Comparison of ENCODE assay signal across 23 mouse cellular contexts in genomic region chr12:71044488-71044887, GRCm38 (mm10). TPM values are rescaled to one million over a fixed set of nuclear protein-coding genes. Genes with fewer than 3 reads are reported as not detected.
A peak's percentile ranks its signal among the peaks of the same experiment; 100 is the strongest.
DNase-seq lines count a peak whose midpoint lies in the region; ATAC-seq and TF ChIP-seq lines count a peak whose summit lies in the region.
"Had no signal": no experiment of that assay in that cellular context is flagged by ENCODE, and none has a peak within 500 bp of the region (broad histone marks: within the 10 kb centered on the region; RNA-seq: fewer than 3 reads in every experiment).

No protein-coding gene starts in this region.

- TF ChIP-seq POLR2A in liver, adult 2 months (IDR thresholded peaks at IDR 0.05; ENCODE audit: extremely low read depth, insufficient read depth, low read length): no peak

- peaks cover 18% of the 10 kb centered on the region for H3K4me1 ChIP-seq in liver, adult 2 months (ENCODE audit: control insufficient read depth, insufficient read depth, low read length)
- H3K4me1 ChIP-seq in liver, embryonic 12.5 days: 0 out of 2 replicates have a peak, but pooled peaks cover 3% of the 10 kb centered on the region
- H3K4me1 ChIP-seq in kidney, postnatal 0 days (replicated peaks; ENCODE audit: insufficient read depth, low read length): no peaks in the 10 kb centered on the region

- H3K27ac ChIP-seq in liver, adult 2 months (replicated peaks; ENCODE audit: insufficient read depth, low read depth, low read length): peak overlapping the region; percentile 87
- H3K27ac ChIP-seq in liver, embryonic 12.5 days: no peak overlapping the region
- H3K27ac ChIP-seq in kidney, postnatal 0 days: no peak overlapping the region
- H3K27ac ChIP-seq: embryonic facial prominence, embryonic 13.5 days; forebrain, embryonic 12.5 days; hindbrain, embryonic 12.5 days had no signal

- H3K9ac ChIP-seq in liver, adult 2 months (ENCODE audit: low read depth, low read length): peak overlapping the region; percentile 18; the same call in 1 of the 2 replicates
- no peak overlapping the region for H3K9ac ChIP-seq in liver, embryonic 12.5 days
- no peak overlapping the region for H3K9ac ChIP-seq in kidney, postnatal 0 days (ENCODE audit: low read depth, low read length)
- H3K9ac ChIP-seq: embryonic facial prominence, embryonic 13.5 days; forebrain, embryonic 12.5 days; hindbrain, embryonic 12.5 days had no signal

- 26% methylated on average over 2 of the region's 2 CpGs for WGBS in liver, adult 2 months
- 79% methylated on average over 2 of the region's 2 CpGs for WGBS in liver, embryonic 12.5 days (ENCODE audit: insufficient replicate concordance)
- 61% methylated on average over 2 of the region's 2 CpGs for WGBS in kidney, postnatal 0 days

- H3K4me3 ChIP-seq in liver, adult 2 months (ENCODE audit: insufficient read depth, low read depth, low read length): no peak overlapping the region
- H3K4me3 ChIP-seq in liver, embryonic 12.5 days: no peak overlapping the region
- H3K4me3 ChIP-seq in kidney, postnatal 0 days (replicated peaks; ENCODE audit: low read depth, low read length): no peak overlapping the region
- H3K4me3 ChIP-seq: embryonic facial prominence, embryonic 13.5 days; forebrain, embryonic 12.5 days; hindbrain, embryonic 12.5 days had no signal

- H3K27me3 ChIP-seq in liver, adult 2 months (ENCODE audit: control insufficient read depth, insufficient read depth, low read length): no peaks in the 10 kb centered on the region
- H3K27me3 ChIP-seq in liver, embryonic 12.5 days (replicated peaks): no peaks in the 10 kb centered on the region
- no peaks in the 10 kb centered on the region for H3K27me3 ChIP-seq in kidney, postnatal 0 days (ENCODE audit: insufficient read depth, low read length)
- H3K27me3 ChIP-seq: embryonic facial prominence, embryonic 13.5 days; forebrain, embryonic 12.5 days; hindbrain, embryonic 12.5 days had no signal

- DNase-seq in heart, adult 11 months: peak; percentile 80
- no peak for DNase-seq in heart, adult 18-20 months
- peak; percentile 92 for DNase-seq in liver, adult 2 months (ENCODE audit: extremely low read depth, low read depth, low spot score)
- peak; percentile 8 for DNase-seq in kidney, postnatal 0 days (ENCODE audit: low spot score)
- peak; percentile 66 to 87 for DNase-seq in kidney, postnatal 36 days
- DNase-seq in thymus, postnatal 25 days: no peak
- no peak for DNase-seq in ovary, postnatal 36 days (ENCODE audit: low spot score)
- DNase-seq: adrenal gland, adult 8-10 months; adrenal gland, postnatal 36 days; B cell, adult 2 months; cerebellum, adult 11 months; cerebellum, adult 9-10 months; cerebellum, postnatal 36 days; gastrocnemius, postnatal 10 days; heart, postnatal 10 days; heart, postnatal 4 days had no signal

- no peak for ATAC-seq in liver, embryonic 12.5 days
- peak; percentile 74 for ATAC-seq in kidney, postnatal 0 days (replicated peaks; ENCODE audit: low FRiP score, low read depth)
- ATAC-seq: CD4-positive, CD25-positive, alpha-beta regulatory T cell, adult 4 months; forebrain, embryonic 16.5 days had no signal

- H3K4me2 ChIP-seq in liver, embryonic 12.5 days: no peak overlapping the region
- H3K4me2 ChIP-seq in kidney, postnatal 0 days (ENCODE audit: low read length): no peak overlapping the region
- H3K4me2 ChIP-seq: embryonic facial prominence, embryonic 13.5 days; forebrain, embryonic 12.5 days; hindbrain, embryonic 12.5 days had no signal

- no peaks in the 10 kb centered on the region for H3K9me3 ChIP-seq in liver, embryonic 12.5 days (replicated peaks)
- no peaks in the 10 kb centered on the region for H3K9me3 ChIP-seq in kidney, postnatal 0 days (replicated peaks; ENCODE audit: low read length)
- H3K9me3 ChIP-seq: embryonic facial prominence, embryonic 13.5 days; forebrain, embryonic 12.5 days; G1E; hindbrain, embryonic 12.5 days had no signal

- no peak for TF ChIP-seq CTCF in liver, adult 2 months (IDR thresholded peaks at IDR 0.05; ENCODE audit: low read depth, low read length)
- no peak for TF ChIP-seq CTCF in kidney, postnatal 0 days (IDR thresholded peaks at IDR 0.05; ENCODE audit: low read depth)

- peaks cover under 1% of the 10 kb centered on the region; the same call in 1 of the 2 replicates for H3K79me2 ChIP-seq in liver, adult 2 months (ENCODE audit: control insufficient read depth, insufficient read depth, low read length)

- H3K36me3 ChIP-seq in liver, adult 2 months (ENCODE audit: control insufficient read depth, insufficient read depth, low read length): peaks cover 27% of the 10 kb centered on the region
- H3K36me3 ChIP-seq in liver, embryonic 12.5 days: peaks cover 71% of the 10 kb centered on the region
- H3K36me3 ChIP-seq in kidney, postnatal 0 days (ENCODE audit: insufficient read depth, low read length): peaks cover 17% of the 10 kb centered on the region; the same call in 1 of the 2 replicates

RNA-seq across cellular contexts. Expression of gene Arid4a, which starts 28.7 kb away (rescaled TPM):
- total RNA-seq in heart, adult 18-20 months (2021): 10 to 100 TPM; 11.1 to 12.2 TPM
- 6.6 and 6.8 TPM in 2 replicates for total RNA-seq in liver, adult 2 months (2014; rRNA removed)
- 1.3 TPM in 2 replicates for polyA plus RNA-seq in liver, adult 2 months (2012; rRNA removed)
- polyA plus RNA-seq in liver, embryonic 12.5 days (2016; fragmentation: Nextera tagmentation; extraction: Ambion mirVana): 23.4 and 24.1 TPM in 2 replicates
- polyA plus RNA-seq in kidney, postnatal 0 days (2015; fragmentation: Nextera tagmentation; extraction: Ambion mirVana): 32.4 and 32.6 TPM in 2 replicates

Comparison
In these comparisons a context has a peak if more than half of its experiments do, and no peak if none do; other contexts are left out.
1. DNase-seq: peak in heart, adult 11 months (single experiment), liver, adult 2 months (single experiment), kidney, postnatal 0 days (single experiment) and kidney, postnatal 36 days (2 of 2); none in heart, adult 18-20 months (0 of 2), thymus, postnatal 25 days (single experiment) and ovary, postnatal 36 days (single experiment).
2. RNA of gene Arid4a, which starts 28.7 kb away (polyA plus RNA-seq): 32.4 to 32.6 TPM in kidney, postnatal 0 days and 23.4 to 24.1 TPM in liver, embryonic 12.5 days; 1.3 TPM in liver, adult 2 months; every median in the first group is over 10 times any median in the second.